Mouse (Mus musculus) limb, embryonic 13.5 days (tissue): Measurements from ENCODE around the gene Cpa1. TPM values are rescaled to one million over a fixed set of nuclear protein-coding genes. Genes with fewer than 3 reads are reported as not detected.
A peak's percentile ranks its signal among the peaks of the same experiment; 100 is the strongest.

ENCODE experiments used
- ATAC-seq: fragments of 200-750 bp; cut with Nextera tagmentation; 2 replicates; pipeline ENCODE4 v1.8.0; 2017; ENCODE audit warnings: low read depth, moderate number of reproducible peaks, moderate TSS enrichment; ENCODE audit not compliant: low FRiP score
- H3K27ac ChIP-seq: fragments of 300-500 bp; sonication (generic); 2 replicates; pipeline ENCODE4 v1.5.1; 2015; ENCODE audit warnings: inconsistent platforms, mild to moderate bottlenecking, moderate library complexity
- H3K27me3 ChIP-seq: fragments of 300-500 bp; sonication (generic); 2 replicates; pipeline ENCODE4 v1.6.1; 2015; ENCODE audit warnings: mild to moderate bottlenecking, inconsistent platforms
- H3K36me3 ChIP-seq: fragments of 300-500 bp; sonication (generic); 2 replicates; pipeline ENCODE4 v1.6.1; 2015; ENCODE audit warnings: inconsistent platforms, mild to moderate bottlenecking, moderate library complexity
- H3K4me1 ChIP-seq: fragments of 300-500 bp; sonication (generic); 2 replicates; pipeline ENCODE4 v1.6.1; 2015; ENCODE audit warnings: inconsistent platforms
- H3K4me2 ChIP-seq: fragments of 300-500 bp; sonication (generic); replicated peaks from 2 replicates; pipeline ENCODE4 v1.6.1; 2015; ENCODE audit warnings: inconsistent platforms, mild to moderate bottlenecking, moderate library complexity
- H3K4me3 ChIP-seq: fragments of 300-500 bp; sonication (generic); 2 replicates; pipeline ENCODE4 v1.5.1; 2015; ENCODE audit warnings: moderate library complexity, mild to moderate bottlenecking, inconsistent platforms
- H3K9ac ChIP-seq: fragments of 300-500 bp; sonication (generic); 2 replicates; pipeline ENCODE4 v1.6.1; 2015; ENCODE audit warnings: mild to moderate bottlenecking, inconsistent platforms
- H3K9me3 ChIP-seq: fragments of 300-500 bp; sonication (generic); 2 replicates; pipeline ENCODE4 v1.6.1; 2016; ENCODE audit warnings: inconsistent platforms
- WGBS: fragments of 180-500 bp; shearing (Covaris S2); methylation state at CpG from one replicate; pipeline ENCODE4 v1.1.7; 2015; 5-methylcytosine and 5-hydroxymethylcytosine counted together
- polyA plus RNA-seq: library from polyadenylated mRNA; unstranded; fragments of >200 nt; fragmentation: Nextera tagmentation; extraction: Ambion mirVana; gene quantifications from 2 replicates; pipeline ENCODE4 v1.2.1, GENCODE M21; 2015

The Cpa1 gene
- 0.88 and 1.0 TPM in 2 replicates for polyA plus RNA-seq

GRCm38 (mm10) chr6:30638674-30639268 lies at the start of gene Cpa1:
TSS of gene Cpa1 (plus strand) at chr6:30639218.
- no peak within 1 kb of the TSS for H3K27ac ChIP-seq
- H3K36me3 ChIP-seq = no peaks in the 10 kb centered on the region
- H3K4me1 ChIP-seq = peaks cover 41% of the 10 kb centered on the region
- H3K4me2 ChIP-seq = no peak within 1 kb of the TSS
- H3K9ac ChIP-seq = no peak within 1 kb of the TSS
- ATAC-seq = no peak
- H3K4me3 ChIP-seq = no peak within 1 kb of the TSS
- no peaks in the 10 kb centered on the region for H3K27me3 ChIP-seq
- H3K9me3 ChIP-seq = no peaks in the 10 kb centered on the region
- WGBS = 87% methylated on average over 5 of the region's 5 CpGs

DNA sequence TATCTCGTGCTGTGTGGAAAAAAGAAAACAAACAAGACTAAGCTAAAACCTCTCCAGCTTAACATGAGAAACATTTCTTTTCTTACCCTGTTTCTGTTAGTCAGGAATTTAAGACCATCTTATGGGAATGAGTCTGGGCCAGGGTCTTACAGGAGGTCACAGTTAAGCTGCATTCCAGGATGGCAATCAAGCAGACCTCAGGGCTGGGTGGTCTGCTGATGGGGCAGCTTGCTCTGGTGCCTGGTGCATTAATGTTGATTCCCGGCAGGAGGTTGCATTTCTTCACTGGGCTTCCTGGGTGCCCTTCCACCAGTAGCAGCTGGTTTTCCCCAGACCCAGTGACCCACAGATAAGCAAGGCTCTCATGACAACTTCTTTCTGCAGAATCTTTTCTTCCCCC lies 49.2 kb upstream of the Cpa1 start:
- WGBS = 10% methylated on average over 2 of the region's 2 CpGs
- Histone ChIP-seq H3K27ac (0 out of 2 replicates have a peak overlapping the region, but pooled peaks have one; percentile 52), H3K9ac (no peak overlapping the region), H3K27me3 (no peaks in the 10 kb centered on the region), H3K9me3 (no peaks in the 10 kb centered on the region), H3K4me2 (no peak overlapping the region), H3K36me3 (no peaks in the 10 kb centered on the region), H3K4me1 (peaks cover 17% of the 10 kb centered on the region), H3K4me3 (no peak overlapping the region)
- ATAC-seq = no peak

- H3K4me1 ChIP-seq = peaks cover 38% of the 10 kb centered on the region
- no peaks in the 10 kb centered on the region for H3K36me3 ChIP-seq
- no peak overlapping the region for H3K9ac ChIP-seq
- no peaks in the 10 kb centered on the region for H3K9me3 ChIP-seq
- ATAC-seq = no peak
- 24% methylated on average over 5 of the region's 5 CpGs for WGBS
- H3K27ac ChIP-seq = no peak overlapping the region
- H3K4me3 ChIP-seq = no peak overlapping the region
- no peaks in the 10 kb centered on the region for H3K27me3 ChIP-seq
- H3K4me2 ChIP-seq = no peak overlapping the region
These were observed 47.1 kb upstream of the Cpa1 start for GRCm38 (mm10) chr6:30591851-30592404.

DNA sequence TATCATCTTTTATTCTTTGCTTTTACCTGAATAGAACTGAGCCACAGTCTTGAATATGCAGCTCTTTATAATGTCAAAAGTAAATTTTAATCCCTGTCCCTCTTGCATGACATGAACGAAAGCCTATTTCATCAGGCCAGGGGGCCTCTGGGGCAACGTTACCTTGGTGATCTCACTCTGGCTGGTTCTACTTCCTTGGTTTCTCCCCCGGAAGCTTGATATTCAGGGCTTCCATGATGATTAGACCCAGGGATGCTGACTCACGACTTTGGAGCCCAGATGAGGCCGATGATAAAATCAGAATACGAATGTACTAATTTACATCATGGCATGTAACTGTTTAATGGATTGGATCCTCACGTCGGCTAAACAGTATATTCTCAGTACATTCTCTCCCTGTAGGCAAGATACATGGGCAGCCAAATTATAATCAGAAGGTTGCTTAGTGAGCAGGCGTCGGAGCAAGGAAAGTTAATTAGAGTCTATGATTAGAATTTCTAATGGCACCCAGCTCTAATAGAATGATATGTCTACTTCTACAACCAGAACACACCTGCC lies 46.5 kb upstream of the Cpa1 start:
- WGBS = 53% methylated on average over 10 of the region's 10 CpGs

GRCm38 (mm10) chr6:30594364-30594763 lies 44.7 kb upstream of the Cpa1 start:
- peaks cover 42% of the 10 kb centered on the region for H3K4me1 ChIP-seq
- ATAC-seq = no peak
- no peaks in the 10 kb centered on the region for H3K9me3 ChIP-seq
- no peaks in the 10 kb centered on the region for H3K27me3 ChIP-seq
- H3K4me2 ChIP-seq = no peak overlapping the region
- H3K4me3 ChIP-seq = no peak overlapping the region
- no peak overlapping the region for H3K9ac ChIP-seq
- H3K36me3 ChIP-seq = no peaks in the 10 kb centered on the region
- WGBS = 81% methylated on average over 7 of the region's 7 CpGs
- H3K27ac ChIP-seq = no peak overlapping the region

More for the DNA sequence above, 46.5 kb upstream of the Cpa1 start:
- Histone ChIP-seq H3K9ac (no peak overlapping the region), H3K4me3 (no peak overlapping the region), H3K27ac (no peak overlapping the region), H3K36me3 (no peaks in the 10 kb centered on the region), H3K9me3 (no peaks in the 10 kb centered on the region), H3K27me3 (no peaks in the 10 kb centered on the region), H3K4me1 (peaks cover 41% of the 10 kb centered on the region), H3K4me2 (no peak overlapping the region)
- no peak for ATAC-seq

DNA sequence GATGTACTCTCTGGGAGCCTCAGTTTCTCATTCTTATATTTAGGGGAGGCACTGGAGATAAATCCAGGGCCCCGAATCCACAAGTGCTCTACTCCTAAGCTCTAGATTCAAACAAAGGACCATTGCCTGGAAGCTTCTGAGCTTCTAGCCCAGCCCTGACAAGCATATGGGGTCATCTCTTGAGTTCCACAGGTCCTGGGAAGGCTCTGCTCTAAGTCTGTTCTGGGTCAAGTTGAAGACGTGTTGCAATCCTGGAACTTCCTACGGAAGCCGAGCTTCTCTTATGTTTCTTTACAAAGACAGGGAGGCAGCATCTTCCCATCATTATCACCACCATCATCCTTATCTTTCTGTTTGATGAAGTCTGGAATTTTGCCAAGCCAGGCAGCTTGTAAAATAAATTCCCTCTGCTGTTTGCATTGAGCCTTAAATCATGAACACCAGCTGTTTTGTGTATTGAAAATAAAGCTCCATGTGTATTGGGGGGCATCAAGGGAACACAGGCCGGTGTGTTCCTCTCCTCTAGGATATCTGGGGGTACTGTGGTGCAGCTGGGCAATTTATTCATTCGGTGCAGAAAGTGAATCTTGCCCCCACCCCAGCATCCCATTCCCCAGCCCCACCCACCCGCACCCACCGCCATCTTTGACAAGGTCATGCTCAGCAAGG lies 42.7 kb upstream of the Cpa1 start:
- no peak overlapping the region for H3K9ac ChIP-seq
- H3K27me3 ChIP-seq = no peaks in the 10 kb centered on the region
- no peak overlapping the region for H3K4me2 ChIP-seq
- no peak for ATAC-seq
- no peaks in the 10 kb centered on the region for H3K9me3 ChIP-seq
- H3K4me1 ChIP-seq = peaks cover 33% of the 10 kb centered on the region
- H3K36me3 ChIP-seq = no peaks in the 10 kb centered on the region
- peak overlapping the region; percentile 67; the same call in 1 of the 2 replicates for H3K27ac ChIP-seq
- no peak overlapping the region for H3K4me3 ChIP-seq
- 82% methylated on average over 8 of the region's 8 CpGs for WGBS

GRCm38 (mm10) chr6:30600033-30600432 lies 39.0 kb upstream of the Cpa1 start:
- H3K27me3 ChIP-seq = no peaks in the 10 kb centered on the region
- no peak overlapping the region for H3K9ac ChIP-seq
- H3K36me3 ChIP-seq = no peaks in the 10 kb centered on the region
- WGBS = 79% methylated on average over 3 of the region's 3 CpGs
- no peak overlapping the region for H3K27ac ChIP-seq
- no peaks in the 10 kb centered on the region for H3K9me3 ChIP-seq
- ATAC-seq = no peak
- H3K4me2 ChIP-seq = no peak overlapping the region
- no peak overlapping the region for H3K4me3 ChIP-seq
- H3K4me1 ChIP-seq = peaks cover 34% of the 10 kb centered on the region

GRCm38 (mm10) chr6:30600995-30601394 lies 38.0 kb upstream of the Cpa1 start:
- peaks cover 34% of the 10 kb centered on the region for H3K4me1 ChIP-seq
- H3K27ac ChIP-seq = no peak overlapping the region
- 81% methylated on average over 1 of the region's 1 CpGs for WGBS

DNA sequence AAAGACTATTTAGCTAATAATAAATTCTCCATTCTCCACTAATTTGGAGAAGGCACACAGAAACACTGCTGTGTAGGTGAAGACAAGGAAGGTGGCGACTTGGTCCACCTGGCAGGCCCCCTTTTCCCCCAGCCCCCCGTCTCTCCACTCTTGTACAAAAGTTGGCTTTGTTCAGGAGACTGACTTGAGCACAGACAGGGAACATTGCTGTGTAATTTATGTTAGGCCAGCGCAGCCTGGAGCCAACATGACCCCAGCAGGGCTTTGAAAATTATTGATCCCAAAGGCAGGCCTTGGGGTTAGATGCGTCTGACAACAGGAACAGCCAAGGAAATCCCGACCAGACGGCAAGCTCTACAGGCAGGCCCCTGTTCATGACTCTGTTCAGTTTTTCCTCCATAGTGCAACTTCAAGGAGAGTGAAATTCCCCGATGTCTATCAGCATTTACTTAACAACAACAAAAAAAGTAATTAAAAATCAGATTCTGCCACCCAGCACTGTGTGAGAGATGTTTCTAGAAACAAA lies 34.6 kb upstream of the Cpa1 start:
- peak; percentile 58 for ATAC-seq
- Histone ChIP-seq H3K36me3 (no peaks in the 10 kb centered on the region), H3K4me2 (no peak overlapping the region), H3K9ac (no peak overlapping the region), H3K4me1 (peaks cover 31% of the 10 kb centered on the region), H3K4me3 (no peak overlapping the region), H3K27me3 (no peaks in the 10 kb centered on the region), H3K27ac (peak overlapping the region; percentile 44; the same call in 1 of the 2 replicates), H3K9me3 (no peaks in the 10 kb centered on the region)
- 25% methylated on average over 7 of the region's 7 CpGs for WGBS

More at GRCm38 (mm10) chr6:30600995-30601394, 38.0 kb upstream of the Cpa1 start:
- H3K4me3 ChIP-seq = no peak overlapping the region
- no peaks in the 10 kb centered on the region for H3K36me3 ChIP-seq
- H3K9ac ChIP-seq = no peak overlapping the region
- no peak for ATAC-seq
- no peaks in the 10 kb centered on the region for H3K27me3 ChIP-seq
- no peak overlapping the region for H3K4me2 ChIP-seq
- no peaks in the 10 kb centered on the region for H3K9me3 ChIP-seq

- H3K4me1 ChIP-seq = peaks cover 31% of the 10 kb centered on the region
- no peak overlapping the region for H3K4me3 ChIP-seq
- no peak overlapping the region for H3K4me2 ChIP-seq
- WGBS = 81% methylated on average over 4 of the region's 4 CpGs
- H3K9ac ChIP-seq = no peak overlapping the region
- H3K27me3 ChIP-seq = no peaks in the 10 kb centered on the region
- H3K27ac ChIP-seq = peak overlapping the region; percentile 44; the same call in 1 of the 2 replicates
- no peaks in the 10 kb centered on the region for H3K9me3 ChIP-seq
- no peaks in the 10 kb centered on the region for H3K36me3 ChIP-seq
- no peak for ATAC-seq
These were observed 33.9 kb upstream of the Cpa1 start for GRCm38 (mm10) chr6:30605111-30605510.

GRCm38 (mm10) chr6:30605672-30606071 lies 33.3 kb upstream of the Cpa1 start:
- ATAC-seq = no peak
- 63% methylated on average over 5 of the region's 5 CpGs for WGBS
- Histone ChIP-seq H3K27ac (peak overlapping the region; percentile 44; the same call in 1 of the 2 replicates), H3K4me3 (no peak overlapping the region), H3K36me3 (no peaks in the 10 kb centered on the region), H3K27me3 (no peaks in the 10 kb centered on the region), H3K4me1 (peaks cover 31% of the 10 kb centered on the region), H3K9me3 (no peaks in the 10 kb centered on the region), H3K4me2 (no peak overlapping the region), H3K9ac (no peak overlapping the region)

DNA sequence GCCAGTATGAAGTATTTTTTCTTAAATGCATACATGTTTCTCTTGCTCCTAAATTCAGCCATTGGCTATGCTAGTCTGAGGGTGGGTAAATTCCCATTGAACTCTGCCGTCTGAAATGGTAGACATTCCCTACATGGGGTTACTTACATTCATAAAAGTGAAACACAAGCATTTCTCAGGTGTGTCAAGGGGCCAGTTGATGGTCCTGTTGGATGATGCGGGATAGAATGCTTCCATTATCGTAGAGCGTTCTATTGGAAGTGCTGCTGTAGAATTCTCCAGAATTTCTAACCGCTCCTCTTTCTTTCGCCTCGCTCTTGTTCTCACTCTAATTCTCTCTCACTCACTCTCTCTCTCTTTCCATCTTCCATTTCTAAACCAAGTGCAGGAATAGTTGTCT lies 28.3 kb upstream of the Cpa1 start, which contains the start of gene Cpa5:
Gene Cpa5 (plus strand): TSS at position 301 of the 400 bp plus-strand sequence.
- Histone ChIP-seq H3K27ac (no peak within 1 kb of the TSS), H3K4me1 (peaks cover 28% of the 10 kb centered on the region), H3K9ac (no peak within 1 kb of the TSS), H3K36me3 (no peaks in the 10 kb centered on the region), H3K9me3 (no peaks in the 10 kb centered on the region), H3K4me3 (no peak within 1 kb of the TSS), H3K4me2 (no peak within 1 kb of the TSS), H3K27me3 (no peaks in the 10 kb centered on the region)
- WGBS = 94% methylated on average over 7 of the region's 7 CpGs
- ATAC-seq = no peak
